ENCODE assay signal across 20 mouse cellular contexts in the genomic region with DNA sequence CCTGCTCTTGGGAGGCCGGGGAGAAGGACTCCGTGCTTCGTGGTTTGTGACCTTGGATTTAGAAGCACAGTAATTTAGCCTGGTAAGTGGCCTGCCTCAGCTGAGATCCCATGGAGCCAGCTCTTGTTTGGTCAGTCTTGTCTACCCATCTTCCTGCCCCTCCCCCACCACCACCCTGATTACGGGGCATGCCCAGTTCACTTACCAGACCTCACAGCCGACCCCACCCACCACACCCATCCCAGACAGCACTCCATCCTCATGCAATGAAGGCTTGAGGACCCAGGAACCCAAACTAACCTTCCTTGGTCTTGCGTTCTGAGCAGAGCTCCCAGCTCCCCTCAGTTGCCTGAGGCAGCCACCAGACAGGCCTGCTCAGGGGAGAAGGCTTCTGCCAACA. TPM values are rescaled to one million over a fixed set of nuclear protein-coding genes. Genes with fewer than 3 reads are reported as not detected.
A peak's percentile ranks its signal among the peaks of the same experiment; 100 is the strongest.
DNase-seq lines count a peak whose midpoint lies in the region; ATAC-seq and TF ChIP-seq lines count a peak whose summit lies in the region.
"Had no signal": no experiment of that assay in that cellular context is flagged by ENCODE, and none has a peak within 500 bp of the region (broad histone marks: within the 10 kb centered on the region; RNA-seq: fewer than 3 reads in every experiment).

No protein-coding gene starts in this region.

- no peak overlapping the region; the same call in 1 of the 2 replicates for H3K9ac ChIP-seq in heart, embryonic 11.5 days (ENCODE audit: low read depth, low read length)
- H3K9ac ChIP-seq in CH12.LX (ENCODE audit: insufficient read depth, low read depth), result no peak overlapping the region
- peak overlapping the region; percentile 54 for H3K9ac ChIP-seq in liver, embryonic 15.5 days
- no peak overlapping the region for H3K9ac ChIP-seq in neural tube, embryonic 15.5 days (replicated peaks)
- no peak overlapping the region for H3K9ac ChIP-seq in midbrain, postnatal 0 days (replicated peaks; ENCODE audit: low read length, poor library complexity, severe bottlenecking)
- H3K9ac ChIP-seq: forebrain, postnatal 0 days; hindbrain, embryonic 14.5 days had no signal

- peak; percentile 72 for ATAC-seq in heart, embryonic 11.5 days (replicated peaks; ENCODE audit: insufficient number of reproducible peaks, low FRiP score, low TSS enrichment)
- ATAC-seq in liver, embryonic 15.5 days (ENCODE audit: insufficient read depth), result peak; percentile 76
- ATAC-seq in neural tube, embryonic 15.5 days (ENCODE audit: low FRiP score), result no peak
- ATAC-seq in midbrain, postnatal 0 days (ENCODE audit: low FRiP score), result no peak
- no peak for ATAC-seq in activated CD4-positive, CD25-positive, alpha-beta regulatory T cell, adult 4 months
- ATAC-seq: forebrain, postnatal 0 days; intestine, postnatal 0 days had no signal

- DNase-seq in heart, postnatal 25 days (ENCODE audit: low spot score), result no peak
- no peak for DNase-seq in CH12.LX (ENCODE audit: extremely low read depth)
- DNase-seq in midbrain, postnatal 0 days (ENCODE audit: low spot score), result no peak
- DNase-seq: cerebellum, adult 11 months; cerebellum, postnatal 36 days; forebrain, postnatal 0 days; gastrocnemius, adult 2 months; heart, adult 18-20 months; left cerebral cortex, postnatal 4 days had no signal

- TF ChIP-seq CTCF in CH12.LX (conservative IDR thresholded peaks at IDR 0.05 in 1 of 2, IDR thresholded peaks at IDR 0.05 in 1 of 2; ENCODE audit: low read depth in 2 of 2, low read length in 2 of 2), result no peak
- no peak for TF ChIP-seq CTCF in midbrain, postnatal 0 days (IDR thresholded peaks at IDR 0.05)

- 62% methylated on average over 6 of the region's 6 CpGs for WGBS in heart, embryonic 11.5 days (ENCODE audit: insufficient replicate concordance)
- 46% methylated on average over 6 of the region's 6 CpGs for WGBS in liver, embryonic 15.5 days (ENCODE audit: insufficient replicate concordance)
- 72% methylated on average over 6 of the region's 6 CpGs for WGBS in neural tube, embryonic 15.5 days
- 78% methylated on average over 6 of the region's 6 CpGs for WGBS in midbrain, postnatal 0 days

- no peak overlapping the region for H3K4me3 ChIP-seq in heart, embryonic 11.5 days (ENCODE audit: low read depth, low read length)
- H3K4me3 ChIP-seq in CH12.LX (replicated peaks in 1 of 3; ENCODE audit: low read depth in 2 of 3, low read length in 2 of 3, poor library complexity in 1 of 3), result no peak overlapping the region
- peak overlapping the region; percentile 38 for H3K4me3 ChIP-seq in erythroblast, embryonic 14.5 days (replicated peaks)
- peak overlapping the region; percentile 20 for H3K4me3 ChIP-seq in liver, embryonic 15.5 days (replicated peaks)
- H3K4me3 ChIP-seq in neural tube, embryonic 15.5 days (replicated peaks), result no peak overlapping the region
- H3K4me3 ChIP-seq in midbrain, postnatal 0 days (ENCODE audit: low read depth, low read length), result no peak overlapping the region
- H3K4me3 ChIP-seq: gastrocnemius, adult 2 months had no signal

- H3K4me1 ChIP-seq in heart, embryonic 11.5 days (ENCODE audit: control insufficient read depth, insufficient read depth, low read length), result peaks cover 25% of the 10 kb centered on the region
- H3K4me1 ChIP-seq in CH12.LX (ENCODE audit: control insufficient read depth in 1 of 2, insufficient read depth in 2 of 2), result peaks cover 10 to 25% of the 10 kb centered on the region in 2 experiments
- H3K4me1 ChIP-seq in erythroblast, embryonic 14.5 days (ENCODE audit: control insufficient read depth), result peaks cover 75% of the 10 kb centered on the region
- H3K4me1 ChIP-seq in liver, embryonic 15.5 days (replicated peaks), result peaks cover 64% of the 10 kb centered on the region
- no peaks in the 10 kb centered on the region for H3K4me1 ChIP-seq in neural tube, embryonic 15.5 days
- H3K4me1 ChIP-seq in midbrain, postnatal 0 days (ENCODE audit: insufficient read depth, low read length), result no peaks in the 10 kb centered on the region

- H3K79me2 ChIP-seq in CH12.LX (replicated peaks; ENCODE audit: control insufficient read depth, extremely low read depth, insufficient read depth, poor library complexity, severe bottlenecking), result no peaks in the 10 kb centered on the region

- intact Hi-C loops in heart, postnatal 25 days (cut with DNase I), result no loop called here

- no peak for TF ChIP-seq POLR2A in CH12.LX (IDR thresholded peaks at IDR 0.05; ENCODE audit: low read depth, low read length)

- 0 out of 2 replicates have a peak overlapping the region, but pooled peaks have one; percentile 30 for H3K27ac ChIP-seq in heart, embryonic 11.5 days (ENCODE audit: low read depth, low read length)
- H3K27ac ChIP-seq in CH12.LX (ENCODE audit: insufficient read depth, low read depth), result no peak overlapping the region
- H3K27ac ChIP-seq in liver, embryonic 15.5 days (replicated peaks), result peak overlapping the region; percentile 89
- H3K27ac ChIP-seq in neural tube, embryonic 15.5 days (replicated peaks), result no peak overlapping the region
- no peak overlapping the region for H3K27ac ChIP-seq in midbrain, postnatal 0 days (ENCODE audit: low read depth, low read length)
- H3K27ac ChIP-seq: hindbrain, embryonic 14.5 days; kidney, postnatal 0 days had no signal

- dilution Hi-C loops in CH12.LX (cut with MboI; ENCODE audit: extremely low pct_ligation_motif_present, extremely low pct_unique_long_range_greater_than_20kb, low sequenced_read_pairs), result no loop called here

- TF ChIP-seq EP300 in CH12.LX (IDR thresholded peaks at IDR 0.05; ENCODE audit: low read length), result no peak

- H3K9me3 ChIP-seq in heart, embryonic 11.5 days (replicated peaks; ENCODE audit: control insufficient read depth, low read length), result no peaks in the 10 kb centered on the region
- peaks cover 6% of the 10 kb centered on the region for H3K9me3 ChIP-seq in CH12.LX (replicated peaks; ENCODE audit: low read length)
- peaks cover 8% of the 10 kb centered on the region for H3K9me3 ChIP-seq in erythroblast, embryonic 14.5 days (ENCODE audit: control insufficient read depth, low read length)
- 0 out of 2 replicates have a peak, but pooled peaks cover 3% of the 10 kb centered on the region for H3K9me3 ChIP-seq in liver, embryonic 15.5 days (replicated peaks)
- no peaks in the 10 kb centered on the region for H3K9me3 ChIP-seq in neural tube, embryonic 15.5 days (replicated peaks)
- no peaks in the 10 kb centered on the region for H3K9me3 ChIP-seq in midbrain, postnatal 0 days (ENCODE audit: low read length)

- no peak overlapping the region for H3K4me2 ChIP-seq in heart, embryonic 11.5 days
- H3K4me2 ChIP-seq in CH12.LX (ENCODE audit: insufficient read depth, low read depth, poor library complexity, severe bottlenecking), result no peak overlapping the region
- H3K4me2 ChIP-seq in liver, embryonic 15.5 days, result peak overlapping the region; percentile 68
- H3K4me2 ChIP-seq in neural tube, embryonic 15.5 days, result no peak overlapping the region
- no peak overlapping the region for H3K4me2 ChIP-seq in midbrain, postnatal 0 days (ENCODE audit: low read depth, low read length, poor library complexity, severe bottlenecking)
- H3K4me2 ChIP-seq: hindbrain, embryonic 14.5 days had no signal

- no peaks in the 10 kb centered on the region for H3K36me3 ChIP-seq in heart, embryonic 11.5 days (ENCODE audit: control insufficient read depth, insufficient read depth, low read length)
- no peaks in the 10 kb centered on the region for H3K36me3 ChIP-seq in CH12.LX (replicated peaks in 1 of 2; ENCODE audit: control insufficient read depth in 1 of 2, insufficient read depth in 1 of 2, low read length in 1 of 2)
- H3K36me3 ChIP-seq in erythroblast, embryonic 14.5 days (ENCODE audit: control insufficient read depth), result peaks cover 15% of the 10 kb centered on the region
- H3K36me3 ChIP-seq in liver, embryonic 15.5 days (replicated peaks), result no peaks in the 10 kb centered on the region
- H3K36me3 ChIP-seq in neural tube, embryonic 15.5 days, result no peaks in the 10 kb centered on the region
- H3K36me3 ChIP-seq in midbrain, postnatal 0 days (ENCODE audit: insufficient read depth, low read length), result no peaks in the 10 kb centered on the region

- in situ Hi-C loops in CH12.LX (cut with MboI; ENCODE audit: low pct_ligation_motif_present, low pct_unique_long_range_greater_than_20kb, low sequenced_read_pairs), result no loop called here

- no peak for TF ChIP-seq RAD21 in CH12.LX (IDR thresholded peaks at IDR 0.05; ENCODE audit: low read depth, low read length)

- no peaks in the 10 kb centered on the region for H3K27me3 ChIP-seq in heart, embryonic 11.5 days (ENCODE audit: control insufficient read depth, insufficient read depth, low read length)
- H3K27me3 ChIP-seq in CH12.LX (replicated peaks), result peaks cover 10% of the 10 kb centered on the region
- H3K27me3 ChIP-seq in erythroblast, embryonic 14.5 days (ENCODE audit: control insufficient read depth), result peaks cover 33% of the 10 kb centered on the region
- peaks cover 11% of the 10 kb centered on the region for H3K27me3 ChIP-seq in liver, embryonic 15.5 days
- no peaks in the 10 kb centered on the region for H3K27me3 ChIP-seq in neural tube, embryonic 15.5 days (replicated peaks)
- H3K27me3 ChIP-seq in midbrain, postnatal 0 days (ENCODE audit: insufficient read depth, low read length), result no peaks in the 10 kb centered on the region

RNA-seq across cellular contexts. Expression of gene Sftpb, which starts 31.3 kb away (rescaled TPM):
- 0.23 TPM in 1 of 2 replicates, not detected in the other for polyA plus RNA-seq in heart, embryonic 11.5 days (2014; fragmentation: Nextera tagmentation; extraction: Ambion mirVana)
- under 1 TPM in 1 of 2 experiments, not detected in 1; 0.45 TPM for total RNA-seq in heart, postnatal 25 days (2021)
- total RNA-seq in CH12.LX (2012; rRNA removed) (not detected in 2 replicates), CH12.LX (2014; rRNA removed) (not detected in 2 replicates)
- not detected in 2 replicates for polyA plus RNA-seq in CH12.LX (2012; ENCODE audit: insufficient read length, low read depth)
- not detected in 2 replicates for polyA plus RNA-seq in erythroblast, embryonic 14.5 days (2012)
- polyA plus RNA-seq in liver, embryonic 15.5 days (2015; fragmentation: Nextera tagmentation; extraction: Ambion mirVana), result not detected in 2 replicates
- 0.13 and 0.40 TPM in 2 replicates for polyA plus RNA-seq in neural tube, embryonic 15.5 days (2015; fragmentation: Nextera tagmentation; extraction: Ambion mirVana)
- total RNA-seq in midbrain, postnatal 0 days (2014; rRNA removed), result 1.9 and 3.0 TPM in 2 replicates
- polyA plus RNA-seq in midbrain, postnatal 0 days (2015; fragmentation: Nextera tagmentation; extraction: Ambion mirVana), result 0.19 and 0.20 TPM in 2 replicates
- not detected for polyA plus RNA-seq in activated CD4-positive, CD25-positive, alpha-beta regulatory T cell, adult 4 months (2017; shearing (Covaris generic))
- total RNA-seq: forebrain, postnatal 0 days; gastrocnemius, adult 2 months; heart, adult 18-20 months; layer of hippocampus, adult 8-10 months; left cerebral cortex, adult 18-20 months had no signal
- polyA plus RNA-seq: kidney, postnatal 0 days; neural tube, embryonic 11.5 days had no signal

RNA-seq across cellular contexts. Expression of gene Atoh8, which starts 37.8 kb away (rescaled TPM):
- polyA plus RNA-seq in heart, embryonic 11.5 days (2014; fragmentation: Nextera tagmentation; extraction: Ambion mirVana), result 11.6 and 11.8 TPM in 2 replicates
- 10 to 100 TPM in 1 of 2 experiments, 1 to 10 TPM in 1; 6.1 to 12.4 TPM for total RNA-seq in heart, postnatal 25 days (2021)
- total RNA-seq in CH12.LX (2012; rRNA removed) (4.7 and 5.0 TPM in 2 replicates), CH12.LX (2014; rRNA removed) (0.23 and 0.31 TPM in 2 replicates)
- 1.1 and 1.6 TPM in 2 replicates for polyA plus RNA-seq in CH12.LX (2012; ENCODE audit: insufficient read length, low read depth)
- 0.05 TPM in 1 of 2 replicates, not detected in the other for polyA plus RNA-seq in erythroblast, embryonic 14.5 days (2012)
- polyA plus RNA-seq in liver, embryonic 15.5 days (2015; fragmentation: Nextera tagmentation; extraction: Ambion mirVana), result 0.88 and 0.96 TPM in 2 replicates
- 3.1 and 5.1 TPM in 2 replicates for polyA plus RNA-seq in neural tube, embryonic 15.5 days (2015; fragmentation: Nextera tagmentation; extraction: Ambion mirVana)
- total RNA-seq in midbrain, postnatal 0 days (2014; rRNA removed), result 1.8 and 3.7 TPM in 2 replicates
- polyA plus RNA-seq in midbrain, postnatal 0 days (2015; fragmentation: Nextera tagmentation; extraction: Ambion mirVana), result 1.9 and 2.3 TPM in 2 replicates
- not detected for polyA plus RNA-seq in activated CD4-positive, CD25-positive, alpha-beta regulatory T cell, adult 4 months (2017; shearing (Covaris generic))

Comparison
In these comparisons a context has a peak if more than half of its experiments do, and no peak if none do; other contexts are left out.
1. ATAC-seq: peak in heart, embryonic 11.5 days (single experiment) and liver, embryonic 15.5 days (single experiment); none in neural tube, embryonic 15.5 days (single experiment), midbrain, postnatal 0 days (single experiment) and activated CD4-positive, CD25-positive, alpha-beta regulatory T cell, adult 4 months (single experiment).
2. H3K27ac ChIP-seq: peak in heart, embryonic 11.5 days (single experiment) and liver, embryonic 15.5 days (single experiment); none in CH12.LX (single experiment), neural tube, embryonic 15.5 days (single experiment) and midbrain, postnatal 0 days (single experiment).
3. H3K4me3 ChIP-seq: peak in erythroblast, embryonic 14.5 days (single experiment) and liver, embryonic 15.5 days (single experiment); none in heart, embryonic 11.5 days (single experiment), CH12.LX (0 of 3), neural tube, embryonic 15.5 days (single experiment) and midbrain, postnatal 0 days (single experiment).